ENCODE assay signal across 16 mouse cellular contexts in the genomic region with DNA sequence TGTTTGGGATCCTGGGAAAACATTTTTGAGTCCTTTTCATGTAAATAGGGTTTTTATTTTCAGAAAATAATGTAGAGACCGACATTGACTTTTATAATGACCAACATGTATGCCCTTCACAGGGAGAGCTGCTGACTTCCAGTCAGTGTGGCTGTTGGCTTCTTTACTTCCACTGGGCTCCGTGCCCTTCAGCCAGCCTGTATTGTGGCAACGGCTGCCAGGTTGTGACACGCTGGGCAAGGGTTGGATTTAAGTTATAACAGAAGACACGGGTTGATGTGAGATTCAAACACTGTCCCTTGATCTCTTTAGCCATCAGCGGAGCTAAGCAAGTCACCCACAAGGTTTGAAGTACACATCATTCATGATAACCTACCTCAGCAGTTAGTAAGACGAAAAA.
"Had no signal": no experiment of that assay in that cellular context is flagged by ENCODE, and none has a peak within 500 bp of the region (broad histone marks: within the 10 kb centered on the region; RNA-seq: fewer than 3 reads in every experiment).

No protein-coding gene starts in this region.

- DNase-seq: gastrocnemius, postnatal 14 days; heart, adult 2 months; heart, postnatal 4 days; kidney, adult 18-20 months; kidney, adult 8-10 months; kidney, postnatal 10 days; kidney, postnatal 25 days; kidney, postnatal 4 days; liver; liver, embryonic 13.5 days; liver, postnatal 0 days; lung, adult 2 months had no signal

- ATAC-seq: hindbrain, embryonic 16.5 days; inflammation-experienced regulatory T-cells, adult 6 months; intestine, embryonic 15.5 days; intestine, postnatal 0 days; liver, postnatal 0 days had no signal
